Mouse (Mus musculus) monocyte, adult 5-6 weeks (primary cell): Measurements from ENCODE around the gene Efhd1. TPM values are rescaled to one million over a fixed set of nuclear protein-coding genes. Genes with fewer than 3 reads are reported as not detected.

Experiments
- ATAC-seq: fragments of 153-309, 156-312 bp; replicated peaks from 2 replicates; pipeline ENCODE4 v1.8.0; 2017; ENCODE audit warnings: mild to moderate bottlenecking; ENCODE audit not compliant: low TSS enrichment, insufficient number of reproducible peaks, severe bottlenecking, poor library complexity, low FRiP score
- total RNA-seq: library from RNA; stranded (forward); fragments of 200-1000, 200-491, 200-594 nt; gene quantifications from 3 replicates; pipeline ENCODE4 v1.2.3, GENCODE M21; 2017

Gene Efhd1
- total RNA-seq, 1 experiment from 2014 or later: not detected

DNA sequence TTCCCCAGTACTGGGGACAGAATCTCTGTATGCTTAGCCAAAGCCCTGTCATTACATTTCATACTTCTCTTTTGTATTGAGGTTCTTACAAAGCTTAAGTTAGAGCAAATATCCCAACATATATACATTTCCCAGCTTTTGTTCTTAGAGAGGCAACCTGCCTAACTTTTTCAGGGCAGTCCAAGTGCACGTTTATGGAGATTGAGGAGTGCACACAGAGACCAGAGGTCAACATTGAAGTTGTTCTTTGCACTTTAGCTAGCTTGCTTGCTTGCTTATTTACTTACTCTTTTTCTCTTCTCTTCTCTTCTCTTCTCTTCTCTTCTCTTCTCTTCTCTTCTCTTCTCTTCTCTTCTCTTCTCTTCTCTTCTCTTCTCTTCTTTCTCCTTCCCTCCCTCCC lies 96.1 kb downstream of the Efhd1 start:
- ATAC-seq: no peak

Other genes with a start within 250 kb of the Efhd1 start
- not detected in 3 replicates for gene Alppl2, start 174.4 kb upstream of the Efhd1 start, total RNA-seq
- gene Alpi, start 162.8 kb upstream of the Efhd1 start, total RNA-seq: not detected in 3 replicates
- gene Akp3, start 139.4 kb upstream of the Efhd1 start, total RNA-seq: not detected in 3 replicates
- not detected in 3 replicates for gene Ecel1, start 107.8 kb upstream of the Efhd1 start, total RNA-seq
- gene Prss56, start 81.0 kb upstream of the Efhd1 start, total RNA-seq: not detected in 3 replicates
- gene Chrnd, start 73.8 kb upstream of the Efhd1 start, total RNA-seq: not detected in 3 replicates
- gene Chrng, start 59.7 kb upstream of the Efhd1 start, total RNA-seq: not detected in 3 replicates
- gene Eif4e2, start 50.4 kb upstream of the Efhd1 start, total RNA-seq: 145 to 170 TPM (median 152 TPM) in 3 replicates
- gene Gigyf2, start 62.6 kb downstream of the Efhd1 start, total RNA-seq: 61.3 to 144 TPM (median 71.3 TPM) in 3 replicates
- not detected in 3 replicates for gene Kcnj13, start 130.4 kb downstream of the Efhd1 start, total RNA-seq
- gene Snorc, start 205.9 kb downstream of the Efhd1 start, total RNA-seq: not detected in 3 replicates
- gene Neu2, start 245.5 kb downstream of the Efhd1 start, total RNA-seq: not detected in 3 replicates